Mouse (Mus musculus) limb, embryonic 10.5 days (tissue): ENCODE data around the gene Antxr2. TPM values are rescaled to one million over a fixed set of nuclear protein-coding genes. Genes with fewer than 3 reads are reported as not detected.

Source experiments
- DNase-seq: peaks from one replicate; pipeline ENCODE4 v3.0.0-alpha.2; 2017; ENCODE audit warnings: low spot score
- H3K27ac ChIP-seq: fragments of 300-500 bp; sonication (generic); 2 replicates; pipeline ENCODE4 v1.5.1; 2016; ENCODE audit warnings: mild to moderate bottlenecking
- H3K27me3 ChIP-seq: fragments of 300-500 bp; sonication (generic); 2 replicates; pipeline ENCODE4 v1.6.1; 2016; ENCODE audit warnings: low read depth, mild to moderate bottlenecking; ENCODE audit not compliant: poor library complexity, severe bottlenecking
- H3K36me3 ChIP-seq: fragments of 300-500 bp; sonication (generic); 2 replicates; pipeline ENCODE4 v1.6.1; 2016; ENCODE audit warnings: mild to moderate bottlenecking, moderate library complexity
- H3K4me1 ChIP-seq: fragments of 300-500 bp; sonication (generic); 2 replicates; pipeline ENCODE4 v1.6.1; 2016
- H3K4me3 ChIP-seq: fragments of 300-500 bp; sonication (generic); 2 replicates; pipeline ENCODE4 v1.5.1; 2016; ENCODE audit warnings: mild to moderate bottlenecking, moderate library complexity
- H3K9me3 ChIP-seq: fragments of 300-500 bp; sonication (generic); replicated peaks from 2 replicates; pipeline ENCODE4 v1.6.1; 2016; ENCODE audit warnings: mild to moderate bottlenecking
- WGBS: fragments of 180-500 bp; shearing (Covaris S2); methylation state at CpG from one replicate; pipeline ENCODE4 v1.1.7; 2016; 5-methylcytosine and 5-hydroxymethylcytosine counted together
- polyA plus RNA-seq: library from polyadenylated mRNA; unstranded; fragments of >200 nt; fragmentation: Nextera tagmentation; extraction: Ambion mirVana; gene quantifications from 2 replicates; pipeline ENCODE4 v1.2.1, GENCODE M21; 2016

The Antxr2 gene
- polyA plus RNA-seq, 1 experiment from 2014 or later: 22.3 TPM

DNA sequence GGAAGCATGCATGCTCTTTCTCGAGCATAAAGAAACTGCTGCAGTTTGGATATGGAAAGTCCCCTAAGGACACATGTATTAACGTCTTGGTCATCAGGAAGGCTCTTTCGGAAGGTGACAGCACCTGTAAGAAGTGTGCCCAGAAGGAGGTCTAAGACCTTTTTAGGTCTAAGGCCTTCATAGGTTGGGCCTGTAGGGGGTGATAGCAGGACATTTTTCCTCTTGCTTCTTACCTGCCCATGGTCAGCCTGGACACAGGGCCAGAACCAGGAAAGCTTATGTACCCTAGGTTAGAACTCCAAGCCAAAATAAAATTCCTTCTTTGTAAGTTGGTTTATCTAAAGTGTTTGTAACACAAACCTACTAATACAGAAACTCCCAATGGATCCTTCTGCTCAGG lies 83.6 kb downstream of the Antxr2 start:
- no peak for DNase-seq
- no peak overlapping the region for H3K27ac ChIP-seq
- H3K36me3 ChIP-seq: peaks cover 19% of the 10 kb centered on the region
- no peaks in the 10 kb centered on the region for H3K9me3 ChIP-seq
- no peaks in the 10 kb centered on the region for H3K27me3 ChIP-seq
- no peaks in the 10 kb centered on the region for H3K4me1 ChIP-seq
- no peak overlapping the region for H3K4me3 ChIP-seq
- 80% methylated on average over 3 of the region's 3 CpGs for WGBS

DNA sequence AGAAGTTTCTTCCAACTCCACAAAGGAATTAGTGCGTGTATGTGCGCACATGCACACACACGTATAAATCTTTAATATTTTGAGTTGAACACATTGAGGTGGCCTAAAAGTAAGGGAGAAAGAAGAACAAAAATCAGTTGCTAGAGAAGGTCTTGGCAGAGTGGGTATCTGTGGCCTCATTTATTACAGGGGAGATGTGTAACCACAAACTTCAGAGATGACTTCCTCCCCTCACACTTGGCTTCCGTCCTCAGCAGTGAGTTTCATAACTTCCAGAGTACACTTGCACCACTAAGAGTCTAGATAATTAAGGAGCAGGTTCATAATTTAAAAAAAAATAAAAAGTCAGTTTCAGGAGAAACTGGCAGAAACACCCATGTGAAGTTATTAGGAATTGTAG lies 84.6 kb downstream of the Antxr2 start:
- Histone ChIP-seq H3K4me3 (no peak overlapping the region), H3K36me3 (peaks cover 24% of the 10 kb centered on the region), H3K27ac (no peak overlapping the region), H3K27me3 (no peaks in the 10 kb centered on the region), H3K4me1 (no peaks in the 10 kb centered on the region), H3K9me3 (no peaks in the 10 kb centered on the region)
- DNase-seq: no peak
- 94% methylated on average over 4 of the region's 4 CpGs for WGBS

DNA sequence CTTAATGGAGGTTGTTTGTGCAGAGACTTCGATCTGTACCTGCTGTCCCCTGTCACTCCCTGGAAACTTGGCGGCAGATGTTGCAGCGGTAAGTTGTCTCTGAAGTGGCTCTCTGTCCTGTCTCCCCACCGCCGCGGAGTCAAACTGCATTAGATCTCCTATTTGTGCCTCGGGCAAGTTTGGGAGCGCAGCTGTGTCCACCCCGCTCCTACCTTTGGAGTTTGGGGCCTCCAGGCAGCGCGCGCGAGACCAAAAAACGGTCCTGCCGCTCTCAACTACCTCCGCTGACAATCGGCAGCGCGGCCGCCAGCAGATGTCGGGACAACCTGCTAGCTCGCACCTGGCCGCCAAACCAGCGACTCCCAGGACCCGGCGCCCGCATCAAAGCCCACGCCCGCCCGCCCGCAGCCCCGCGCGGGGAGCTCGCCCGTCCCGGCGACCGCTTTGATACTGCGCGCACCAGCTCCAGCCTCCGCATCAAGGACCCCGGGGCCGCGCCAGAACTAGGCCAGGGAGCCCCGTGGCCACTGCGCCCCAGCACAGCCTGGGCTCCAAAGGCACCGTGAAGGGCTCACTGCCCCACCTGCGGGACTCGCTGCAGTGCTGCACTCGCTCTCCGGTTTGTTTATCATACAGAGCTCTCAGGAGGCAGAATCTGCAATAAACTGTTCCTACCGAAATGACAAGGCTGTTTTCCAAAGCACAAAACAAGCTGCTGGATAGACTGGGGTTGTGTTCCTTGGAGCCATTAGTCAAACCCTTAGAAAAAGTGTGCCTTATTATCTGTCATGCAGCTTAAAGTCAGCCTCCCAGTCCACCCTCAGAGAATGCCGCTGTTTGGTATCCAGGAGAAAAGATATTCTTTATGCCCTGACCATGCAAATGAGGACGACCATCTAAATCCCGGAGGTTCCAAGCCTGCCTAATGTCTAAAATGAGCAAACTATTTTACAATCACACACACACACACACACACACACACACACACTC lies 95.4 kb downstream of the Antxr2 start:
- peaks cover 21% of the 10 kb centered on the region; the same call in 1 of the 2 replicates for H3K27me3 ChIP-seq
- peak overlapping the region; percentile 78 for H3K27ac ChIP-seq
- H3K36me3 ChIP-seq: peaks cover 9% of the 10 kb centered on the region
- peak overlapping the region; percentile 63 for H3K4me3 ChIP-seq
- DNase-seq: peak; percentile 73
- WGBS: 3% methylated on average over 56 of the region's 56 CpGs
- no peaks in the 10 kb centered on the region for H3K9me3 ChIP-seq
- peaks cover 25% of the 10 kb centered on the region for H3K4me1 ChIP-seq

DNA sequence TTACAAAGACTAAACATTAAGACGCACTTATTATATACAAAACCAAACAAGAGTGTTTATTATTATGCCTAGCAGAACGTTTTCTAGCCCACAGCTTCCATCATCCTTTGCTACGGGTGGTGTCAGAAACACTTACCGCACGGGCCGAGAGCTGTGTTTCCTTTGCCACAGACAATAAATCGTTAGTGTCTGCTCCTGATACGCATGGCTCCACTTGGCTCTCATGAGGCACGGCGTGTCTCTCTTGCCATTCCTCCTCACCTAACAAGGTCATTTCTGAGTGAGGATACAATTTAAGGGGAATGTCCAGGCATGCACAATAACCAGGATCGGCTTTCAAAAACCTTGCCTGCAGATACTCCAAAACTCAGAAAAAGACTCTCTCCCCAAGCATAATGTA lies 113.2 kb downstream of the Antxr2 start:
- no peak for DNase-seq
- Histone ChIP-seq H3K27ac (no peak overlapping the region), H3K27me3 (no peaks in the 10 kb centered on the region), H3K4me3 (no peak overlapping the region), H3K36me3 (peaks cover 11% of the 10 kb centered on the region), H3K9me3 (no peaks in the 10 kb centered on the region), H3K4me1 (0 out of 2 replicates have a peak, but pooled peaks cover 6% of the 10 kb centered on the region)
- WGBS: 50% methylated on average over 11 of the region's 11 CpGs

DNA sequence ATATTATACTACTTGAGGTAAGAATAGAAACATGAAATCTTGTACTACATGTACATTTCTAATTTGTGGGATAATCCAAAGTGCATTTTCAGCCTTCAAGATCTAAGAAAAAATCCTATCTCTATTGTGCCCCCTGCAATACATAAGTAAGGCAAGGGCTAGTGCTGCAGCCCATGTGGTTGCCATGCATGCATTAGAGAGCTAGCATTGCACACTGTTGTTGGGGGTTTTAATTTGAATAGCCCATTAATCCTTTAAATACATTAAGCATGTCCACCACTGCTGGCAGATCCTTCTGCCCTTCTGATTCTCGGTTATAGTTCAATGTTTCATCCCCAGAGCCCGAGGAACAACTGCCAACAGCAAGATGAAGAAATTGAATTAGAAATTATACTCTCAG lies 116.0 kb downstream of the Antxr2 start:
- no peak overlapping the region for H3K27ac ChIP-seq
- H3K36me3 ChIP-seq: 0 out of 2 replicates have a peak, but pooled peaks cover under 1% of the 10 kb centered on the region
- 77% methylated on average over 2 of the region's 2 CpGs for WGBS
- H3K4me1 ChIP-seq: 0 out of 2 replicates have a peak, but pooled peaks cover 6% of the 10 kb centered on the region
- H3K4me3 ChIP-seq: no peak overlapping the region
- no peak for DNase-seq
- no peaks in the 10 kb centered on the region for H3K27me3 ChIP-seq
- no peaks in the 10 kb centered on the region for H3K9me3 ChIP-seq

DNA sequence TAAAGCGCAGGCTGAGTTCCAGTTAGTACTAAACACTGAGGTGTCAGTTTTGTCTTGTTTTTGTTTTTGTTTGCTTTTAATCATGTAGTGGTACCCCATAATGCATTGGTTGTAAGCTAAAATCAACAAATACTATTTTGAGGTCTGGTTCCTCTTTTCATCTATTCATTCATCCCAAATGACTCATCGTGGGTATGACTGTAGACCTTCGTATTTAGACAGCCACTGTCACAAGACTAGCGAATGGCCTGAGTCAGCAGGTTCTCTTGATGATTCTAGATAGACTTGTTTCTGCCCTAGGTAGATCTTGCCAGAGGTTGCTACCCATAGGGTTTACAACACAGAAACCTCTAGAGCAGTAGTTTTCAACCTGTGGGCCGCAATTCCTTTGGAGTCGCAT lies 116.9 kb downstream of the Antxr2 start:
- WGBS: 97% methylated on average over 6 of the region's 6 CpGs
- H3K27ac ChIP-seq: no peak overlapping the region
- DNase-seq: no peak
- no peaks in the 10 kb centered on the region for H3K27me3 ChIP-seq
- H3K4me3 ChIP-seq: no peak overlapping the region
- H3K36me3 ChIP-seq: no peaks in the 10 kb centered on the region
- H3K9me3 ChIP-seq: no peaks in the 10 kb centered on the region
- 0 out of 2 replicates have a peak, but pooled peaks cover 6% of the 10 kb centered on the region for H3K4me1 ChIP-seq

DNA sequence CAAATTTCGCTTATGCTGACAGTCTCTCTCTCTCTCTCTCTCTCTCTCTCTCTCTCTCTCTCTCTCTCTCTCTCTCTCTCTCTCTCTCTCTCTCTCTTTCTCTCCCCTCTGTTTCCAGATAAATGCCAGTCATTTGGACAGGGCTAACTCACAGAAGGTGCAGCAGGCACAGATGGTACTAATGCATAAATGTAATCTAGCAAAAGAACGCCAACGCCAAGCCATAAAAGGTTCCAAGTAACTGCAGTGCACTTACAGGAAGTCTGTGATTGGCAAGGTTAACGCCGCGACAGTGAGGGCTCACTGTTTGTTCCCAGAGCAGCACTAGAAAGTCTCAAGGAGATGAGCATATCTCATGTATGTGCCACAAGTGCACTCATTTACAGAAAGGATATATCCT lies 123.4 kb downstream of the Antxr2 start:
- H3K27me3 ChIP-seq: no peaks in the 10 kb centered on the region
- H3K9me3 ChIP-seq: no peaks in the 10 kb centered on the region
- H3K4me3 ChIP-seq: no peak overlapping the region
- no peaks in the 10 kb centered on the region for H3K36me3 ChIP-seq
- peaks cover 14% of the 10 kb centered on the region for H3K4me1 ChIP-seq
- no peak for DNase-seq
- WGBS: 56% methylated on average over 6 of the region's 6 CpGs
- no peak overlapping the region for H3K27ac ChIP-seq

DNA sequence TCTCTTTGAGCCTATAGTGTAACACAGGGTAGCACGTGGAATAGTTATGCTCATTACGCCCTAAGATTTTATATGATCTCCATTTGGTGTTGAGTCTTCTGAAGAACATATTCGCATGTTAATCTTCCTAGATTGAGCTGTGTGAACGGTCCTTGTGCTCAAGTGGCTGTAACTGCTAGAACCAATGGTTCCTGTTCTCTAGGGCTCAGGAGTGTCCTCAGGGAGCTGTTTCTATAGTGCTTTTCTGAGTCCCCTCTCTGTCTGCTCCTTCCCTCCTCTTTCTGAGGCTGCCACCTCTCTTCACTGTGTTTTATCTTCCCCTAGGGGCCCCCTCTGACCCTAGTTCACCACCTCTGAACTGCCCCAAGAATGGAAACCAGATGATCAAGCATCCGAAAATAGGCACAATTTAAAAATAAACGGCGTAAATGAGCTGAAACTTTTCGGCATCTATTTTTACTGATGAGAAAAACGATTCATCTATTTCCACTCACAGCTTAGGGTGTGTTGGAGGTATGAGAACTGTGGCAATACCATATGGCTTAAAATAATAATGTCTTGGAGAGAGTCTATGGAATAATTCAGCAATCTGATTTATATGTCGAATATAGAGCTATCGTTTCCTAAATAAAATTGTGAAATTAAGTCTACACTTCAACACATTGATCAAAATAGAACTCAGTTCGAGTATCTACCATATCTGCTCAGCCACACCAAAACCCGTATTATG lies 124.1 kb downstream of the Antxr2 start:
- no peak for DNase-seq
- Histone ChIP-seq H3K27me3 (no peaks in the 10 kb centered on the region), H3K4me3 (no peak overlapping the region), H3K4me1 (peaks cover 14% of the 10 kb centered on the region), H3K27ac (no peak overlapping the region), H3K36me3 (no peaks in the 10 kb centered on the region), H3K9me3 (no peaks in the 10 kb centered on the region)
- 68% methylated on average over 13 of the region's 13 CpGs for WGBS

DNA sequence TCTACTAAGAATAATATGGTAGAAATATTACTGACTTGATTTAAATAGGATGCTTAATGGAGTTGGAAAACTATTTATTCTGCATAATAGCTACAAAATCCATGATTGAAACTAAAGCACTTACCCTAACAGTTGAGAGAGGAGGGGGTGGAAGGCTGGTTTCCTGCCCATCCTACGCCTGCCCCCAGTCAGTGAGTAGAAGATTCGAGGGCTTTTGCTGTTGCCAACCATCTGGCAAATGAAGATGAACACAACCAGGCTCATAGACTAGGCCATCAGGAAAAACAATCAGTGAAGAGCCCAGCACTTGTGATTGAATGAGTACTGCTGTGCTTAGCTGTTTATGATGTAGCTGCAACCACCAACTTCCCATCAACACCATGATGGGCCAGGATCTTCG lies 125.0 kb downstream of the Antxr2 start:
- no peak overlapping the region for H3K27ac ChIP-seq
- DNase-seq: no peak
- 84% methylated on average over 3 of the region's 3 CpGs for WGBS
- H3K36me3 ChIP-seq: no peaks in the 10 kb centered on the region
- peaks cover 14% of the 10 kb centered on the region for H3K4me1 ChIP-seq
- H3K9me3 ChIP-seq: no peaks in the 10 kb centered on the region
- H3K4me3 ChIP-seq: no peak overlapping the region
- H3K27me3 ChIP-seq: no peaks in the 10 kb centered on the region

DNA sequence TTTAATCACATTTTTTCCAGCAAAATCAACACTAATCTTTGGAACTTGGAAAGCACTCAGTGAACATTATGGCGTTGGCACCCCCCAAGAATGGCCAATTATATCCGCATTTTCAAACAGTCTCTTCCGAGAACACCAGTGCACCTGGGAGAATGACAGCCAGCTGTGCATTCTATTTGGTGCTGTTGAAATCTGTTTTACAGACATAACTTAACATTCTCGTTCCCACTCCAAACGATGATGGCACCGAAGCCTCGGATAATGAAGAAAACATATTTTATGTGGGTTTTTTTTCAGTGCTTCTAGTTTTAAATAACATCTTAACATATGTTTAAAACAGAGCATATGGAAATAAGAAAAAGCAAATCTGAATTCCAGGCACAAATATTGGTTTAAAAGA lies 129.7 kb downstream of the Antxr2 start:
- no peaks in the 10 kb centered on the region for H3K36me3 ChIP-seq
- H3K27ac ChIP-seq: no peak overlapping the region
- DNase-seq: no peak
- peaks cover 1% of the 10 kb centered on the region; the same call in 1 of the 2 replicates for H3K4me1 ChIP-seq
- H3K9me3 ChIP-seq: no peaks in the 10 kb centered on the region
- no peaks in the 10 kb centered on the region for H3K27me3 ChIP-seq
- H3K4me3 ChIP-seq: no peak overlapping the region
- 92% methylated on average over 7 of the region's 7 CpGs for WGBS

DNA sequence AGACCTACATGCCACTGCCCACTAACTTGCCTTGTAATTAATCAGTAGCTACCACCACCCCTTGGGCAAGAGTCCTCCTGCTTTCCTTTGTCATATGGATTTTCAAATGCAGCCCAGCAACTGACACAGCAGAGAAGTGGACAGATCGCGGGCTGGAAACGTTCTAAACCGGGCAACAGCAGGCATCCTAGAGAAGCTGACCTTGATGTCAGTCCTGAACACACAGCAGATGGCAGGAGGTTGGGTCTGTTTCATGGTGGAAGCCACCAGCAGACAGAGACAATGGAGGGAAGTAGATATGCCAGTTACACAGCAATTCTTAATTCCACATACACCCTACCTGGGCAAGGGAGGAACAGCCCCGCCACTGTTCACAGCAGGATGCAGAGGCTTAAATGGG lies 131.5 kb downstream of the Antxr2 start:
- 90% methylated on average over 5 of the region's 5 CpGs for WGBS

DNA sequence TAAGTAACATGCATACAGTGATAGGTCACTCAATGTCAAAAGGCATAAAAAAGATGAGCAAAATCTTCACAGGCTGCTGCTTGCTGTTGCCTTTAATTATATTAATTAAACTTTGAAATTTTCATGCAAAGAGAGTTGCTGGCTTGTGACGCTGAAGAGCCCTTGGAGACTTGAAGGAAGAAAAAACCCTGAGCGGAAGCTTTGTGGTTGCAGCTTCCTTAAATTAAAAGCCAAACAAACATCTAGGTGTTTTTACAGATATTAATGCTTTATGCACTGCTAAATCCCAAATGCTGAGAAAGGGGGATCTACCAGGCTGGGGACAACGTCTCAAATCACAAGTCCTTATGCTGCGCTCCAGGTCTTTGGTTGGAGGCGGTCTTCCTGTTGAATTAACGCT lies 145.4 kb downstream of the Antxr2 start:
- H3K9me3 ChIP-seq: no peaks in the 10 kb centered on the region
- no peaks in the 10 kb centered on the region for H3K27me3 ChIP-seq
- no peak overlapping the region for H3K4me3 ChIP-seq
- WGBS: 93% methylated on average over 6 of the region's 6 CpGs
- H3K27ac ChIP-seq: no peak overlapping the region
- no peaks in the 10 kb centered on the region for H3K4me1 ChIP-seq
- DNase-seq: no peak
- peaks cover 23% of the 10 kb centered on the region for H3K36me3 ChIP-seq

More for the DNA sequence above, 131.5 kb downstream of the Antxr2 start:
- no peak for DNase-seq
- Histone ChIP-seq H3K4me1 (no peaks in the 10 kb centered on the region), H3K27me3 (no peaks in the 10 kb centered on the region), H3K36me3 (no peaks in the 10 kb centered on the region), H3K27ac (no peak overlapping the region), H3K4me3 (no peak overlapping the region), H3K9me3 (no peaks in the 10 kb centered on the region)

DNA sequence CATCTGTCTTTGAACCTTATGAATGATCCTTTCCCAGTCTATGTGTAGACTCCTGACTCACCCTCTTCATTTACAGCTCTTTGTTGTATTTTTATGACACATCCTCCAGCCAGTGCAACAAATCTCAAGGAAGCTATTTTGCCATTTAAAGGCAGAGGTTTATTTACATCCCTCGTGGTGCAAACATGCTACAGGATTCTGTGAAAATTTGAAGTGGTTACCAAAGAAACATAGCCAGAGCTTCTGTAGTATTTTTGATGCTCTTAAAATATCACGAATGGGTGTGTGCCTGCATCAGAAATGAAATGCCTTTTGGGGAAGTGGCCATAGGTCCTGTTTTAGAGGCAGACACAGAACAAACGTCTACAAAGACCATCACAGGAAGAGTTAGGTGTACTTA lies 146.7 kb downstream of the Antxr2 start:
- Histone ChIP-seq H3K4me1 (no peaks in the 10 kb centered on the region), H3K27ac (no peak overlapping the region), H3K36me3 (peaks cover 23% of the 10 kb centered on the region), H3K9me3 (no peaks in the 10 kb centered on the region), H3K4me3 (no peak overlapping the region), H3K27me3 (no peaks in the 10 kb centered on the region)
- WGBS: 84% methylated on average over 3 of the region's 3 CpGs
- no peak for DNase-seq
